ENCODE assay signal across 1 mouse cellular context in the genomic region with DNA sequence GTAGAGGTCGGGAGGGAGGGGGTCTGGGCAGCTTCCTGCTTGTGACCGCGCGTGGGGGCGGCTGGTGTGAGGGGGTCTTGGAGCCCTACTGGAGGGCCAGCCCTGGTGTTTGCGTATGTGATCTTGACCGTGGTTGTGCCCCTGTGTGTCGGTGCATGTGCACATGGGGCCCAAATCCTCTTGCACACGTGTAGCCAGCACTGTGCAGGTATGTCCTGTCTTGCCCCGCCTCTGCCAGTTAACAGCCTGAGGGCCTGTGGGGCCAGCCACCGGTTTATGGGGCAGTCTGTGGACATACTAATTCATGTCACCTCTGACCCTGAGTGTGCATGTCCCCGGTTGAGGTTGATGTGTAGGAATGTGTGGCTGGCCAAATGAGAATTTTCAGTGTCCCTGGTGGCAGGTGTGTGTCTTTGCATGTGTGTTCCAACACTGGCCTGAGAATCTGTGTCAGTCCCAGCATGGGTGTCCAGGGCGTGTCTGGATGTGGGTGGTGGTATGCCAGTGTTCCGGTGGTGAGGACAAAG.
TF ChIP-seq lines count a peak whose summit lies in the region.

No protein-coding gene starts in this region.

TF ChIP-seq in CH12.LX, 34 proteins besides CTCF, POLR2A, EP300 and RAD21:
- 0 out of 2 replicates have a peak, but pooled peaks have one; percentile 36 for TF ChIP-seq MXI1 (IDR thresholded peaks at IDR 0.05; ENCODE audit: low read depth, low read length)
- TF ChIP-seq USF2 (conservative IDR thresholded peaks at IDR 0.05; ENCODE audit: low read depth, low read length): no peak
- peak; percentile 29; the same call in 1 of the 2 replicates for TF ChIP-seq BHLHE40 (IDR thresholded peaks at IDR 0.05; ENCODE audit: low read depth, low read length)
- no peak for TF ChIP-seq NRF1 (IDR thresholded peaks at IDR 0.05; ENCODE audit: low read depth, low read length)
- TF ChIP-seq MAX (IDR thresholded peaks at IDR 0.05; ENCODE audit: low read length): 0 out of 2 replicates have a peak, but pooled peaks have one; percentile 27
